Mouse (Mus musculus) limb, embryonic 15.5 days (tissue): Measurements from ENCODE around the gene Gm3047. TPM values are rescaled to one million over a fixed set of nuclear protein-coding genes. Genes with fewer than 3 reads are reported as not detected.
"Not testable (repeated sequence)": the region's sequence is repeated elsewhere in the genome, so short reads cannot be mapped to it uniquely, and the experiment has no call there.

Experiments used
- ATAC-seq: fragments of 200-750 bp; cut with Nextera tagmentation; 2 replicates; pipeline ENCODE4 v1.8.0; 2017; ENCODE audit warnings: low read depth, moderate TSS enrichment; ENCODE audit not compliant: insufficient number of reproducible peaks, low FRiP score, low TSS enrichment
- H3K27ac ChIP-seq: fragments of 300-500 bp; sonication (generic); 2 replicates; pipeline ENCODE4 v1.5.1; 2015; ENCODE audit warnings: moderate library complexity, mild to moderate bottlenecking, inconsistent platforms
- H3K27me3 ChIP-seq: fragments of 300-500 bp; sonication (generic); 2 replicates; pipeline ENCODE4 v1.6.1; 2015; ENCODE audit warnings: inconsistent platforms
- H3K36me3 ChIP-seq: fragments of 300-500 bp; sonication (generic); 2 replicates; pipeline ENCODE4 v1.6.1; 2015; ENCODE audit warnings: inconsistent platforms
- H3K4me1 ChIP-seq: fragments of 300-500 bp; sonication (generic); 2 replicates; pipeline ENCODE4 v1.6.1; 2015; ENCODE audit warnings: inconsistent platforms
- H3K4me2 ChIP-seq: fragments of 300-500 bp; sonication (generic); 2 replicates; pipeline ENCODE4 v1.6.1; 2015; ENCODE audit warnings: mild to moderate bottlenecking, inconsistent platforms
- H3K4me3 ChIP-seq: fragments of 300-500 bp; sonication (generic); 2 replicates; pipeline ENCODE4 v1.5.1; 2015; ENCODE audit warnings: mild to moderate bottlenecking, inconsistent platforms
- H3K9ac ChIP-seq: fragments of 300-500 bp; sonication (generic); 2 replicates; pipeline ENCODE4 v1.6.1; 2015; ENCODE audit warnings: inconsistent platforms
- H3K9me3 ChIP-seq: fragments of 300-500 bp; sonication (generic); 2 replicates; pipeline ENCODE4 v1.6.1; 2016; ENCODE audit warnings: inconsistent platforms
- WGBS: fragments of 180-500 bp; shearing (Covaris S2); methylation state at CpG from one replicate; pipeline ENCODE4 v1.1.7; 2015; 5-methylcytosine and 5-hydroxymethylcytosine counted together
- polyA plus RNA-seq: library from polyadenylated mRNA; unstranded; fragments of >200 nt; fragmentation: Nextera tagmentation; extraction: Ambion mirVana; gene quantifications from 2 replicates; pipeline ENCODE4 v1.2.1, GENCODE M21; 2015

The Gm3047 gene
- not detected in 2 replicates for polyA plus RNA-seq

DNA sequence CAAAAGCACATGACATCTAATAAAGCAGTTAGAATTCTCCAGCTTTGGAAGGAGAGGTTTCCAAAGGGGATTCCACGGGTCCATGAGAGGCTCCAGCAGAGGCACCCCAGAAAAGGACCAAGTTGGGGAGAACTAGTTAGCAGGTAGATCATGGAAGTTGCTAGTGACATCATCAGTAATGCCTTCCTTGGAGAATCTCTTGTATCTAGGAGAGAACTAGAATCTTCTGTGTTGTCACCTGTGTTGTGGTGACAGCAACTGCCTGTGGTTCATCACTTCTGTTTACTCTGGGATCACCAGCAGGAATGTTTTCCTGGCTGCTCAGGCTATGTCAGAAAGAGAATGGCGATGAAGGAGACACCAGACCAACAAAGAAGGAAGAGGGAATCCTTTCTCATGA, at the start of gene Gm3047:
Gene Gm3047, plus strand, starts transcription at position 301 of the 400 bp plus-strand sequence.
- not testable (repeated sequence) for H3K9ac ChIP-seq, H3K27me3 ChIP-seq, ATAC-seq, H3K4me2 ChIP-seq, H3K4me1 ChIP-seq, H3K4me3 ChIP-seq, H3K9me3 ChIP-seq, H3K27ac ChIP-seq, H3K36me3 ChIP-seq
- no CpG with 5 or more reads among the region's 2 CpGs for WGBS

Other genes starting within 250 kb of the Gm3047 start
- not detected in 2 replicates for gene Gm3149, start 238.1 kb upstream of the Gm3047 start, polyA plus RNA-seq
- gene 2610042L04Rik, start 220.6 kb upstream of the Gm3047 start, polyA plus RNA-seq, result 0.16 and 0.31 TPM in 2 replicates
- not detected in 2 replicates for gene Gm3159, start 157.9 kb upstream of the Gm3047 start, polyA plus RNA-seq
- 0.34 and 0.47 TPM in 2 replicates for gene Gm3164, start 140.0 kb upstream of the Gm3047 start, polyA plus RNA-seq
- not detected in 2 replicates for gene Gm3173, start 124.4 kb upstream of the Gm3047 start, polyA plus RNA-seq
- not detected in 2 replicates for gene Gm3182, start 73.7 kb upstream of the Gm3047 start, polyA plus RNA-seq
- not detected in 2 replicates for gene Gm8159, start 76.9 kb downstream of the Gm3047 start, polyA plus RNA-seq
- not detected in 2 replicates for gene Gm3239, start 108.8 kb downstream of the Gm3047 start, polyA plus RNA-seq
- not detected in 2 replicates for gene Gm7876, start 153.8 kb downstream of the Gm3047 start, polyA plus RNA-seq
- gene Gm3252, start 171.4 kb downstream of the Gm3047 start, polyA plus RNA-seq, result 0.14 TPM in 1 of 2 replicates, not detected in the other
- not detected in 2 replicates for gene Gm9602, start 220.9 kb downstream of the Gm3047 start, polyA plus RNA-seq